Mouse (Mus musculus) ES-Bruce4 (cell line): ENCODE data around the gene Kcnmb1. TPM values are rescaled to one million over a fixed set of nuclear protein-coding genes. Genes with fewer than 3 reads are reported as not detected.

ENCODE experiments used
- H3K27ac ChIP-seq: 2 replicates; pipeline ENCODE4 v1.5.1; 2012; ENCODE audit warnings: low read length, inconsistent platforms; ENCODE audit not compliant: insufficient read depth
- H3K27me3 ChIP-seq: 2 replicates; pipeline ENCODE4 v1.6.1; 2012; ENCODE audit warnings: mild to moderate bottlenecking, low read length, inconsistent platforms; ENCODE audit not compliant: control insufficient read depth, poor library complexity, insufficient read depth, severe bottlenecking
- H3K36me3 ChIP-seq: 2 replicates; pipeline ENCODE4 v1.6.1; 2012; ENCODE audit warnings: inconsistent platforms, mild to moderate bottlenecking, low read length, moderate library complexity; ENCODE audit not compliant: control insufficient read depth, poor library complexity, insufficient read depth, severe bottlenecking
- H3K4me1 ChIP-seq: one replicate; pipeline ENCODE4 v1.8.1; 2011; ENCODE audit warnings: low read length; ENCODE audit not compliant: control insufficient read depth, insufficient read depth
- H3K4me3 ChIP-seq: 2 replicates; pipeline ENCODE4 v1.5.1; 2011; ENCODE audit warnings: low read depth, mild to moderate bottlenecking, low read length
- H3K9ac ChIP-seq: 2 replicates; pipeline ENCODE4 v1.6.1; 2012; ENCODE audit warnings: low read depth, mild to moderate bottlenecking, inconsistent platforms; ENCODE audit not compliant: poor library complexity, severe bottlenecking
- H3K9me3 ChIP-seq: replicated peaks from 2 replicates; pipeline ENCODE4 v1.6.1; 2012; ENCODE audit warnings: mild to moderate bottlenecking, low read length, inconsistent platforms; ENCODE audit not compliant: control insufficient read depth, poor library complexity, insufficient read depth, severe bottlenecking
- CTCF ChIP-seq: IDR thresholded peaks from one replicate; pipeline ENCODE4 v1.8.1; 2011; ENCODE audit warnings: low read depth, low read length
- EP300 ChIP-seq: IDR thresholded peaks from 2 replicates; pipeline ENCODE4 v1.6.1; 2011; ENCODE audit warnings: low read depth, low read length; ENCODE audit not compliant: insufficient read depth
- POLR2A ChIP-seq: IDR thresholded peaks from one replicate; pipeline ENCODE4 v1.8.1; 2011; ENCODE audit warnings: low read length; ENCODE audit not compliant: insufficient read depth
- polyA plus RNA-seq: library from polyadenylated mRNA; stranded (reverse); fragments of >200 nt; gene quantifications from 2 replicates; pipeline ENCODE4 v1.2.4, GENCODE M21; 2011; ENCODE audit warnings: low read depth; ENCODE audit not compliant: missing spikeins, insufficient read depth, insufficient read length

Gene Kcnmb1
- polyA plus RNA-seq, 1 experiment = not detected

GRCm38 (mm10) chr11:33938561-33939274 is 24.1 kb upstream of the Kcnmb1 start:
- H3K9ac ChIP-seq = no peak overlapping the region
- H3K9me3 ChIP-seq = no peaks in the 10 kb centered on the region
- no peaks in the 10 kb centered on the region for H3K4me1 ChIP-seq
- H3K36me3 ChIP-seq = no peaks in the 10 kb centered on the region
- TF ChIP-seq POLR2A (no peak), EP300 (no peak), CTCF (no peak)
- H3K27ac ChIP-seq = no peak overlapping the region
- H3K27me3 ChIP-seq = no peaks in the 10 kb centered on the region
- no peak overlapping the region for H3K4me3 ChIP-seq

- Histone ChIP-seq H3K9me3 (no peaks in the 10 kb centered on the region), H3K36me3 (no peaks in the 10 kb centered on the region), H3K27ac (no peak overlapping the region), H3K4me1 (no peaks in the 10 kb centered on the region), H3K9ac (no peak overlapping the region), H3K27me3 (no peaks in the 10 kb centered on the region), H3K4me3 (no peak overlapping the region)
- TF ChIP-seq CTCF = no peak
Measured at GRCm38 (mm10) chr11:33939456-33940113, 23.2 kb upstream of the Kcnmb1 start.

- no peaks in the 10 kb centered on the region for H3K9me3 ChIP-seq
- H3K36me3 ChIP-seq = no peaks in the 10 kb centered on the region
- no peak overlapping the region for H3K27ac ChIP-seq
- no peaks in the 10 kb centered on the region for H3K27me3 ChIP-seq
- TF ChIP-seq EP300 (no peak), POLR2A (no peak), CTCF (no peak)
- H3K4me1 ChIP-seq = no peaks in the 10 kb centered on the region
- H3K4me3 ChIP-seq = no peak overlapping the region
- H3K9ac ChIP-seq = no peak overlapping the region
Measured at GRCm38 (mm10) chr11:33943565-33943964, 19.2 kb upstream of the Kcnmb1 start.

GRCm38 (mm10) chr11:33944067-33944785 is 18.6 kb upstream of the Kcnmb1 start:
- TF ChIP-seq EP300 = no peak
- TF ChIP-seq POLR2A = no peak
- TF ChIP-seq CTCF = peak; percentile 22
- Histone ChIP-seq H3K36me3 (no peaks in the 10 kb centered on the region), H3K4me1 (no peaks in the 10 kb centered on the region), H3K9ac (no peak overlapping the region), H3K27ac (no peak overlapping the region), H3K4me3 (no peak overlapping the region), H3K9me3 (no peaks in the 10 kb centered on the region), H3K27me3 (no peaks in the 10 kb centered on the region)

DNA sequence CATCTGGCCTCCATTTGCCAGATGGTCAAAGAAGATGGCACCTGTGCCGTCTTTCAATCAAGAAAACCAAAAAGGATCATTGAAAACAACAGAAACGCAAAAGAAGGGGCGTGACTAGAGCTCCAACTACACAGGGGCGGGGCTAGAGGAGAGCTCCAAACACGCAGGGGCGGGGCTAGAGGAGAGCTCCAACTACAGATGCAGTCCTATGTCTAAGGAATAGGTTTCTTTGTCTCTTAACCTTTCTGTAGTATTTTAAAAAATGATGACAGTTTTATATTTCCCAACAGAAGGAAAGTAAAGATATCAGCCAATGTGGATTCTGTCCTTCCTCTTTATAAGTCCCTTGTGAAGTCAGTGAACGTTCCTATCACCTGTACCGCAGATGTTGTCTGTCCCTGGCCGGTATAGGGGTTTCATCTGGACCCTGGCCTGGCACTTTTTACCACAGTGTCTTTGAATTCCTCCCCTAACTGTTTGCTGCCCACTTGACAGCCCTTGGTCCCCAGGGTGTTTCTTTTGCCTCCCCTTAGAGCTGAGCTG is 18.0 kb upstream of the Kcnmb1 start:
- Histone ChIP-seq H3K4me1 (no peaks in the 10 kb centered on the region), H3K9ac (no peak overlapping the region), H3K9me3 (no peaks in the 10 kb centered on the region), H3K36me3 (no peaks in the 10 kb centered on the region), H3K27ac (no peak overlapping the region), H3K4me3 (no peak overlapping the region), H3K27me3 (no peaks in the 10 kb centered on the region)
- TF ChIP-seq POLR2A = no peak
- no peak for TF ChIP-seq CTCF
- no peak for TF ChIP-seq EP300
